Mouse (Mus musculus): Measurements from ENCODE around the gene Gabpb2. TPM values are rescaled to one million over a fixed set of nuclear protein-coding genes. Genes with fewer than 3 reads are reported as not detected.

The Gabpb2 gene
- polyA plus RNA-seq, 1 experiment from 2014 or later = 3.9 TPM

DNA sequence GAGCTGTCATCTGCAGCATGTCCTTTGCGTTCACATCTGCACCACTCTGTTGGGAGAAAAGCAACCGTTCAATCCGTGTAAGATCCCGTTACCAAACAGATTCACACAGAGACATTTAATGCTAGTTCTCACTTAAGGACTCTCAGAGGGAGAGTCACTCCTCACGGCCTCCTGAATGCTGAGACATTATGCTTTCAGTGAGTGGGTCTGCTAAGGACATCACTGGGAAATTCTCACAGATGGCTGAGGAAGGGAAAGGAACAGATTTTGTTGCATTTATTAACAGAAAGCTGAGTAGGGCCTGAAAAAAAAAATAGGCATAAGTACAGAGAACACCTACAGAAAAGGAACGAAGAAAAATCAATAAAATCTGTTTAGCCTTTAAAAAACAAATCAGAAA is 13.8 kb downstream of the Gabpb2 start:
- H3K9ac ChIP-seq = no peak overlapping the region
- H3K27me3 ChIP-seq (ENCODE audit: control insufficient read depth, insufficient read depth, low read length) = no peaks in the 10 kb centered on the region
- H3K27ac ChIP-seq = no peak overlapping the region
- no peaks in the 10 kb centered on the region for H3K9me3 ChIP-seq (ENCODE audit: control insufficient read depth, low read length)
- no peak for ATAC-seq (ENCODE audit: low FRiP score)
- H3K4me2 ChIP-seq (replicated peaks) = no peak overlapping the region
- no peaks in the 10 kb centered on the region for H3K4me1 ChIP-seq (replicated peaks; ENCODE audit: control insufficient read depth, insufficient read depth, low read length)
- H3K4me3 ChIP-seq (replicated peaks; ENCODE audit: low read length) = no peak overlapping the region
- DNase-seq (ENCODE audit: low spot score) = no peak
- 91% methylated on average over 6 of the region's 6 CpGs for WGBS
- H3K36me3 ChIP-seq (replicated peaks; ENCODE audit: control insufficient read depth, insufficient read depth) = peaks cover 89% of the 10 kb centered on the region

DNA sequence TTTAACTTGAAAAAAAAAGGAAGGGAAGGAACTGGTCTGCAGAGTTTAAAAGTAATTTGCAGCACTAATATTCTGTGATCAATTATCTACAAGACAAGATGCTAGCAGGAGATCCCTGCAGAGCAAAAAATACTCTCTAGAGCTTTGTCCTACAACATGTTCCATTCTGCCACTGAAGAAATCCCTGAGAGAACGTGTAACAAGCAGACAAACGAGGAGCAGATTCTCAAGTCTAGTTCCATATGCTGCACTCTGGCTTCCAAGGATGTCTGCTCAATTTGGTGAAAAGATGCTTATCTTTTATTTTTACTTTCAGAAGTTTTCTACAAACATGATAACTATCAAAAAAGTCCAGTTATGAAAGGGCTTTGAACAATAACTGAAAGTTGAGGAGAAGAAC is 17.2 kb downstream of the Gabpb2 start:
- Histone ChIP-seq H3K27me3 (ENCODE audit: control insufficient read depth, insufficient read depth, low read length) (no peaks in the 10 kb centered on the region), H3K27ac (no peak overlapping the region), H3K4me2 (replicated peaks) (no peak overlapping the region), H3K4me1 (replicated peaks; ENCODE audit: control insufficient read depth, insufficient read depth, low read length) (no peaks in the 10 kb centered on the region), H3K9ac (no peak overlapping the region), H3K36me3 (replicated peaks; ENCODE audit: control insufficient read depth, insufficient read depth) (peaks cover 95% of the 10 kb centered on the region), H3K9me3 (ENCODE audit: control insufficient read depth, low read length) (no peaks in the 10 kb centered on the region), H3K4me3 (replicated peaks; ENCODE audit: low read length) (no peak overlapping the region)
- ATAC-seq (ENCODE audit: low FRiP score) = no peak
- 79% methylated on average over 2 of the region's 2 CpGs for WGBS
- DNase-seq (ENCODE audit: low spot score) = no peak

DNA sequence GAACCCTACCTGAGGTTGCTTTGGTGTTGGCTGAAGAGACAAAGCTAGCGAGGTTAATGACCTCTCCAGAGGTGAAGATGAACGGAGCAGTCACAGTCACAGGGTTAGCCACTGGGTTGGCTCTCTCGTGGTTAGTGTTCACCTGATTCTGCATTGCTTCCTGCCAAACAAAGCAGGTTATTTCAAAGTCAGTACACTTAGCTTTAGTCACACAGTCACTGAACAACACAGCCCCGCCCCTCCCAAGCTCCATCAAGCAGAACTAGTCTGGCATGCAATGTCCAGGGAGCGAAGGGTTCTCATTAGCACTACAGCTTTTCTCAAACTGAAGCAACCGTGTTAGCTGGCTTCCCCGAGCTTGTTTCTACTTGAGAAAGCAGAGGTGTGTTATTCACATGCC is 17.6 kb downstream of the Gabpb2 start:
- no peaks in the 10 kb centered on the region for H3K9me3 ChIP-seq (ENCODE audit: control insufficient read depth, low read length)
- no peak overlapping the region for H3K27ac ChIP-seq
- peaks cover 95% of the 10 kb centered on the region for H3K36me3 ChIP-seq (replicated peaks; ENCODE audit: control insufficient read depth, insufficient read depth)
- WGBS = 81% methylated on average over 7 of the region's 7 CpGs
- H3K4me3 ChIP-seq (replicated peaks; ENCODE audit: low read length) = no peak overlapping the region
- H3K9ac ChIP-seq = no peak overlapping the region
- no peaks in the 10 kb centered on the region for H3K27me3 ChIP-seq (ENCODE audit: control insufficient read depth, insufficient read depth, low read length)
- H3K4me1 ChIP-seq (replicated peaks; ENCODE audit: control insufficient read depth, insufficient read depth, low read length) = no peaks in the 10 kb centered on the region
- no peak for DNase-seq (ENCODE audit: low spot score)
- no peak overlapping the region for H3K4me2 ChIP-seq (replicated peaks)
- no peak for ATAC-seq (ENCODE audit: low FRiP score)

DNA sequence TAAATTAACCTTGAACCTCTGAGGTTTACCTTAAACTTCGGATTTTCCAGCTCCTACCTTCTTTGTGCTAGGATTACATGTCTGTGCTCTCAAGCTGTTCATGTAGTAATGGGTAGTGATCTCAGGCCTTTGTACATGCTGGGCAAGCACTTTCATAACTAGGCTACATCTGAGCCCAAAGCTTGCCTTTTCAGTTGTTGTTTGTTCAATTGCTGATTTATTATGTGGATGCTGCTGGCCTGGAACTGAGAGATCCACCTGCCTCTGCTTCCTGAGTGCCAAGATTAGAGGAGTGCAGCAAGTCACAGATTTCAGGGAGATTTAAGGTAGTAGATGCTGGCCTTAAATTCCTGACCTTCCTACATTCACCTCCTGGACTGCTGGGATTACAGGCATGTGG is 18.6 kb downstream of the Gabpb2 start:
- Histone ChIP-seq H3K9me3 (ENCODE audit: control insufficient read depth, low read length) (no peaks in the 10 kb centered on the region), H3K4me3 (replicated peaks; ENCODE audit: low read length) (no peak overlapping the region), H3K27ac (no peak overlapping the region), H3K9ac (no peak overlapping the region), H3K36me3 (replicated peaks; ENCODE audit: control insufficient read depth, insufficient read depth) (peaks cover 92% of the 10 kb centered on the region), H3K4me2 (replicated peaks) (no peak overlapping the region), H3K27me3 (ENCODE audit: control insufficient read depth, insufficient read depth, low read length) (no peaks in the 10 kb centered on the region), H3K4me1 (replicated peaks; ENCODE audit: control insufficient read depth, insufficient read depth, low read length) (no peaks in the 10 kb centered on the region)
- ATAC-seq (ENCODE audit: low FRiP score) (no peak), DNase-seq (ENCODE audit: low spot score) (no peak)
- WGBS = 89% methylated on average over 1 of the region's 1 CpGs

DNA sequence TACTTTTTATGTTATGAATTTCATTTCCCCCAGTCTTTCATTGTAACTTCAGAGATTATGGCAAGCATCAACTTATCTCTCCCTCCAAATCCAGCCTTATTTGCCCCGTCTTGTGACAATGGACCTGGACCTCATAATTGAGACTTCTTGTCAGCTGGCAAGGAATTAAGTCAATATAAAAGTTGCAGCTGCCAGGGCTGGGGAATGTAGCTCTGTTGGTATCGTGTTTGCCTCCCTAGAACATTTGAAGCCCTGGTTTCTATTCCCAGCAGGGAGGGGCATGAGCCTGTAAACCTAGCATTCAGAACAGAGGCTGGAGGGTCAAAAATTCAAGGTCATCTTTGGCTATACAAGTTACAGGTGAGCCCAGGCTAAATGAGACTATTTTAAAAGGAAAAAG is 21.9 kb downstream of the Gabpb2 start:
- no peak overlapping the region for H3K4me3 ChIP-seq (replicated peaks; ENCODE audit: low read length)
- no peaks in the 10 kb centered on the region for H3K9me3 ChIP-seq (ENCODE audit: control insufficient read depth, low read length)
- no peak overlapping the region for H3K4me2 ChIP-seq (replicated peaks)
- no peaks in the 10 kb centered on the region for H3K4me1 ChIP-seq (replicated peaks; ENCODE audit: control insufficient read depth, insufficient read depth, low read length)
- H3K36me3 ChIP-seq (replicated peaks; ENCODE audit: control insufficient read depth, insufficient read depth) = peaks cover 67% of the 10 kb centered on the region
- WGBS = 89% methylated on average over 2 of the region's 2 CpGs
- no peaks in the 10 kb centered on the region for H3K27me3 ChIP-seq (ENCODE audit: control insufficient read depth, insufficient read depth, low read length)
- ATAC-seq (ENCODE audit: low FRiP score) (no peak), DNase-seq (ENCODE audit: low spot score) (no peak)
- H3K9ac ChIP-seq = no peak overlapping the region
- H3K27ac ChIP-seq = no peak overlapping the region

DNA sequence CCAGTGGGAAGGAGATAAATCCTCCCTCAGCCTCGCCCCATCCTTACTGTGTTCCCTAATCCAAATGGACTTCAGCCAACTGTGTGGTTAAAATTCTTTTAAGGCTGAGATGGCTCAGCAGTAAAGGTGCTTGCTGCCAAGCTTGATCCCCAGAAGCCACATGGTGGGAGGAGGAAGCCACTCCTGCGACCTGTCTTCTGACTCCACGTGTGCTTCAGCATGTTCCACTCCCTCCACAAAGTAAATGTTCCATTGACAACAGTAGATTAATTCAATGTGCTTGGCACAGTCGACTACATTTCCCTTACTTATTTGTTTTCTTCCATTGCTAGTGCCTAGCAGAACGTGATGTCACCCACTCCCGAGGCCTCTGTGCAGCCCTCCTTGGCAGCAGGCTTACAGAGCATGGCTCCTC is 23.0 kb downstream of the Gabpb2 start:
- Histone ChIP-seq H3K4me3 (replicated peaks; ENCODE audit: low read length) (no peak overlapping the region), H3K9ac (no peak overlapping the region), H3K27ac (no peak overlapping the region), H3K36me3 (replicated peaks; ENCODE audit: control insufficient read depth, insufficient read depth) (peaks cover 66% of the 10 kb centered on the region), H3K9me3 (ENCODE audit: control insufficient read depth, low read length) (no peaks in the 10 kb centered on the region), H3K4me1 (replicated peaks; ENCODE audit: control insufficient read depth, insufficient read depth, low read length) (no peaks in the 10 kb centered on the region), H3K27me3 (ENCODE audit: control insufficient read depth, insufficient read depth, low read length) (no peaks in the 10 kb centered on the region), H3K4me2 (replicated peaks) (no peak overlapping the region)
- ATAC-seq (ENCODE audit: low FRiP score) (no peak), DNase-seq (ENCODE audit: low spot score) (no peak)
- WGBS = 81% methylated on average over 6 of the region's 6 CpGs

DNA sequence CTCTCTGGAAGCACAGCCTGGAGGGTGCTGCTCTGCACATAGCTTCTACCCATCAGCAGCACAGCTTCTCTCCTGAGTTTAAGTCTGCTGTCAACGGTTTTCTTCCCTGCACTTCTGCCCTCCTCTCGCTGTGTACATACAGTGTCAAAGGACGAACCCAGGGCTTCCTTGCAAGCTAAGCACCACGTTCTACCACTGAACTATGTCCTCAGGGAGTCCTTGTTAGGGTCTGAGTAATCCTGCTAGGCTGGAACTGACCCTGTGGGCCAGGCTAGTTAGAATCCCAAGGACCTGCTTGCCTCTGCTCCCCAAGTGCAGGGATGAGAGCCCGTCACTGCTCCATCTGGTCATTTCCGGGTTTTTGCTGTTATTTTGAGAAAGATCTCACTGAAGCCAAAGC is 30.8 kb downstream of the Gabpb2 start:
- Histone ChIP-seq H3K9ac (no peak overlapping the region), H3K4me2 (replicated peaks) (no peak overlapping the region), H3K27ac (no peak overlapping the region), H3K36me3 (replicated peaks; ENCODE audit: control insufficient read depth, insufficient read depth) (peaks cover 69% of the 10 kb centered on the region), H3K4me3 (replicated peaks; ENCODE audit: low read length) (no peak overlapping the region), H3K27me3 (ENCODE audit: control insufficient read depth, insufficient read depth, low read length) (no peaks in the 10 kb centered on the region), H3K4me1 (replicated peaks; ENCODE audit: control insufficient read depth, insufficient read depth, low read length) (no peaks in the 10 kb centered on the region), H3K9me3 (ENCODE audit: control insufficient read depth, low read length) (no peaks in the 10 kb centered on the region)
- WGBS = 92% methylated on average over 6 of the region's 6 CpGs
- DNase-seq (ENCODE audit: low spot score) = no peak
- ATAC-seq (ENCODE audit: low FRiP score) = no peak

DNA sequence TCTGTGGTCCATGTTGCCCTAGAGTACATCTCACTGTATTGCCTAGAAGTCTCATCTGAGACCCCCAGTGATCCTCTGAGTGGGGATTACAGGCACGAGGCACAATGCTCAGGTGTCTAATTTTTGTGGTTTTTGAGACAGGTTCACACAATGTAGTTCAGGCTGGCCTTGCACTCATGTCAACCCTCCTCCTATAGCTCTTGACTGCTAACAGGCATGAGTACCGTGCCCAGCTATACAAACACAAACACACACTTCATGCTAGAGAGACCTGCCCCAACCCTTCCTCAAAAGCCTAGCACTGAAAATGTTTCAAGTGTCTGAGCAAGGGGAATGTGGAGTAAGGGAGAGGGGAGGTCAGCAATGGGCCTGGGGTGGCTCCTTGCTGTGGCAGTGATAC is 31.6 kb downstream of the Gabpb2 start:
- Histone ChIP-seq H3K36me3 (replicated peaks; ENCODE audit: control insufficient read depth, insufficient read depth) (peaks cover 69% of the 10 kb centered on the region), H3K4me3 (replicated peaks; ENCODE audit: low read length) (no peak overlapping the region), H3K27me3 (ENCODE audit: control insufficient read depth, insufficient read depth, low read length) (no peaks in the 10 kb centered on the region), H3K27ac (no peak overlapping the region), H3K9ac (no peak overlapping the region), H3K4me1 (replicated peaks; ENCODE audit: control insufficient read depth, insufficient read depth, low read length) (no peaks in the 10 kb centered on the region), H3K9me3 (ENCODE audit: control insufficient read depth, low read length) (no peaks in the 10 kb centered on the region), H3K4me2 (replicated peaks) (no peak overlapping the region)
- ATAC-seq (ENCODE audit: low FRiP score) (no peak), DNase-seq (ENCODE audit: low spot score) (no peak)
- WGBS = 92% methylated on average over 2 of the region's 2 CpGs

DNA sequence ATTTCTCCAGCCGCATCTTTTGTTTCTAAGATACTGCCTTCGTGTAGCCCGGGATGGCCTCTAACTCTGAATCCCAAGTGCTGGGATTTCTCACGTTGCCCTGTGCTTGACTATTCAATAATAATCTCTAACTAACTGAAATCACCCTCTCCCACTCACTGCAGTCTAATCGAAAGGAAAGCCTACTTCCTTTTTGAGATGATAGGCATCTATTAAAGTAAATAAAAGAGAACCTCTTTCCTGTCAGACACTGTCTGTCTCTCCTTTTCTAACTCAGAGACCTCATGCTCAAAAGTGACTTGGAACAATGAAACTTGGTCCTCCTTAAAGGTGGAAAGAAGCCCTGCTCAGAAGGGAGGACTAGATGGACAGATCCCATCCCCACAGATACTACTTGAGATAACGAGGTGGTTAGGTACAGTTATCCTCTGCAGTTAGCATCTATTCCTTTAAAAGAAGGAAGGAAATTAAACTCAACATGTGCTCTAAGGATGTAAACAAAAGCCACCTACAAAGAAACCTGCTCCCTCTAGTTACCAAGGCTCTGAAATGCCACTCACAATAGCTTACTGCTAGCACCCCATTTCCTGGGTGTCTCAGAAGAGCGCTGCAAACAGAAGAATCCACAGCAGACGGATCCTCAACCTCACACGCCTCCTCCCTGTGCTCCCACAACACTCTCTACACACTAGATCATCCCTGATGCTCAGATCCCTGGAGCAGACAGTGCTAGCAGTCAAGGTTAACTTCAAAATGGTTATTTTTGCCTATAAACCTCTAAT is 32.7 kb downstream of the Gabpb2 start:
- Histone ChIP-seq H3K27me3 (ENCODE audit: control insufficient read depth, insufficient read depth, low read length) (no peaks in the 10 kb centered on the region), H3K4me3 (replicated peaks; ENCODE audit: low read length) (no peak overlapping the region), H3K9ac (no peak overlapping the region), H3K4me1 (replicated peaks; ENCODE audit: control insufficient read depth, insufficient read depth, low read length) (no peaks in the 10 kb centered on the region), H3K36me3 (replicated peaks; ENCODE audit: control insufficient read depth, insufficient read depth) (peaks cover 64% of the 10 kb centered on the region), H3K4me2 (replicated peaks) (no peak overlapping the region), H3K9me3 (ENCODE audit: control insufficient read depth, low read length) (no peaks in the 10 kb centered on the region), H3K27ac (no peak overlapping the region)
- 95% methylated on average over 9 of the region's 9 CpGs for WGBS
- DNase-seq (ENCODE audit: low spot score) = no peak
- ATAC-seq (ENCODE audit: low FRiP score) = no peak

DNA sequence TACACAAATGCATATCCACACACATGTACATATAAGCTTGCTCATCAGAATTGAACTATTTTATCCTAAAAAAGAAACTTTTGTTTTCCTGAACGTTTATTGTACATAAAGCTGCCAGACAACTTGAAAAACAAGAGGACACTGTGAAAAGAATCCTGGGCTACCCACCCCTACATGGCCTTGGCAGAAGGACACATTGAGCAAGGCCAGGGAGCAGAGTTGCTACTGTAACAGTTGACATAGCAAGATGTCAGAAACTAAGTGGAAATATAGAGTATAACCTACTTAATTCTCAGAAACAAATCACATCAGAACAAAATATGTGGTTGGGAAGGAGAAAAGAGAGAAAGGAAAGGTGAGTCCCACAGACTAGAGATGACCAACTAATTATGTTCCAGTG is 35.9 kb downstream of the Gabpb2 start:
- no peak overlapping the region for H3K9ac ChIP-seq
- no peak overlapping the region for H3K4me2 ChIP-seq (replicated peaks)
- no peak overlapping the region for H3K27ac ChIP-seq
- no peaks in the 10 kb centered on the region for H3K27me3 ChIP-seq (ENCODE audit: control insufficient read depth, insufficient read depth, low read length)
- no peak for DNase-seq (ENCODE audit: low spot score)
- no peaks in the 10 kb centered on the region for H3K4me1 ChIP-seq (replicated peaks; ENCODE audit: control insufficient read depth, insufficient read depth, low read length)
- H3K4me3 ChIP-seq (replicated peaks; ENCODE audit: low read length) = no peak overlapping the region
- no peaks in the 10 kb centered on the region for H3K9me3 ChIP-seq (ENCODE audit: control insufficient read depth, low read length)
- peaks cover 32% of the 10 kb centered on the region for H3K36me3 ChIP-seq (replicated peaks; ENCODE audit: control insufficient read depth, insufficient read depth)
- ATAC-seq (ENCODE audit: low FRiP score) = no peak
- 74% methylated on average over 1 of the region's 1 CpGs for WGBS

Measured in hindbrain, embryonic 14.5 days (tissue).